Mouse (Mus musculus) intestine, embryonic 16.5 days (tissue): ENCODE results near the gene Smarcd2. TPM values are rescaled to one million over a fixed set of nuclear protein-coding genes. Genes with fewer than 3 reads are reported as not detected.
A peak's percentile ranks its signal among the peaks of the same experiment; 100 is the strongest.

Source experiments
- ATAC-seq: fragments of 200-750 bp; cut with Nextera tagmentation; 2 replicates; pipeline ENCODE4 v1.8.0; 2017; ENCODE audit warnings: moderate TSS enrichment, moderate library complexity
- H3K27ac ChIP-seq: fragments of 300-500 bp; sonication (generic); 2 replicates; pipeline ENCODE4 v1.5.1; 2014; ENCODE audit warnings: mild to moderate bottlenecking, low read length
- H3K27me3 ChIP-seq: fragments of 300-500 bp; sonication (generic); replicated peaks from 2 replicates; pipeline ENCODE4 v1.6.1; 2014; ENCODE audit warnings: low read length, control low read depth, mixed read lengths; ENCODE audit not compliant: control insufficient read depth, insufficient read depth
- H3K36me3 ChIP-seq: fragments of 300-500 bp; sonication (generic); 2 replicates; pipeline ENCODE4 v1.6.1; 2014; ENCODE audit warnings: low read length, control low read depth; ENCODE audit not compliant: control insufficient read depth, insufficient read depth
- H3K4me1 ChIP-seq: fragments of 300-500 bp; sonication (generic); 2 replicates; pipeline ENCODE4 v1.6.1; 2014; ENCODE audit warnings: low read length, control low read depth, mixed read lengths; ENCODE audit not compliant: control insufficient read depth, insufficient read depth
- H3K4me2 ChIP-seq: fragments of 300-500 bp; sonication (generic); 2 replicates; pipeline ENCODE4 v1.6.1; 2014; ENCODE audit warnings: low read depth, low read length, control low read depth
- H3K4me3 ChIP-seq: fragments of 300-500 bp; sonication (generic); 2 replicates; pipeline ENCODE4 v1.5.1; 2014; ENCODE audit warnings: mild to moderate bottlenecking, low read length
- H3K9ac ChIP-seq: fragments of 300-500 bp; sonication (generic); 2 replicates; pipeline ENCODE4 v1.6.1; 2014; ENCODE audit warnings: low read depth, low read length
- H3K9me3 ChIP-seq: fragments of 300-500 bp; sonication (generic); 2 replicates; pipeline ENCODE4 v1.6.1; 2016; ENCODE audit warnings: low read length, control low read depth; ENCODE audit not compliant: control insufficient read depth
- WGBS: fragments of 180-500 bp; shearing (Covaris S2); extraction: QIAGEN DNeasy Blood & Tissue Kit; methylation state at CpG from one replicate; pipeline ENCODE4 v1.1.7; 2014; 5-methylcytosine and 5-hydroxymethylcytosine counted together
- polyA plus RNA-seq: library from polyadenylated mRNA; unstranded; fragments of >200 nt; fragmentation: Nextera tagmentation; extraction: Ambion mirVana; gene quantifications from 2 replicates; pipeline ENCODE4 v1.2.1, GENCODE M21; 2015

The Smarcd2 gene
- polyA plus RNA-seq, 1 experiment from 2014 or later = 48.1 TPM

DNA sequence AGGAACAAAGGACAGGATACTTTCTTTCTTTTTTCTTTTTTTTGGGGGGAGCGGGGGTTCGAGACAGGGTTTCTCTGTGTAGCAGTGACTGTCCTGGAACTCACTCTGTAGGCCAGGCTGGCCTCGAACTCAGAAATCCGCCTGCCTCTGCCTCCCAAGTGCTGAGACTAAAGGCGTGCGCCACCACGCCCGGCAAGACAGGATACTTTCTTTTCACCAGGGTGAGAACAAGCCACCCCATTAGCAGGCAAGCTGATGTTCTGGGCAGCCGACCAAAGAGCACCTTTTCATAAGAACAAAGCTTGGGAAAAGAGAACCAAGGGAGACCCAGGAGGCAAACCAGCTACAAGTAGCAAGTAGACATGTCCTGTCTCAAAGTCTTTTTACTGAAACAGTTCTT lies 34.0 kb upstream of the Smarcd2 start:
- H3K4me2 ChIP-seq = no peak overlapping the region
- H3K9me3 ChIP-seq = no peaks in the 10 kb centered on the region
- no peak for ATAC-seq
- 83% methylated on average over 9 of the region's 9 CpGs for WGBS
- no peak overlapping the region for H3K9ac ChIP-seq
- H3K4me3 ChIP-seq = no peak overlapping the region
- no peaks in the 10 kb centered on the region for H3K4me1 ChIP-seq
- H3K27me3 ChIP-seq = no peaks in the 10 kb centered on the region
- H3K36me3 ChIP-seq = no peaks in the 10 kb centered on the region
- H3K27ac ChIP-seq = no peak overlapping the region

DNA sequence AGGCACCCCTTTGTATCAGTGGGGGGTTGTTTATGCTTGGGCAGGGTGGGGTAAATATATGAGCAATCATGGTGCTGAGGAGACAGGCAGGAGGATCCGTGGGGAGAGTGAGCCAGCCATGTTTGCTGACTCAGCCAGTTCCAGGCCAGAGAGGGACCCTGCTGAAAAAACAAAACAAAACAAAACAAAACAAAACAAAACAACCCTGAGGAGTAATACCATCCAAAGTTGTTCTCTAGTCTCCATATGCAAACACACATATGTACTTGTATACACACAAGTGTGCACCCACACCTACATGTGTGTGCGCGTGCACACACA lies 33.3 kb upstream of the Smarcd2 start:
- no peaks in the 10 kb centered on the region for H3K36me3 ChIP-seq
- H3K4me1 ChIP-seq = no peaks in the 10 kb centered on the region
- no peak overlapping the region for H3K27ac ChIP-seq
- no peaks in the 10 kb centered on the region for H3K9me3 ChIP-seq
- no peak for ATAC-seq
- no peaks in the 10 kb centered on the region for H3K27me3 ChIP-seq
- WGBS = 79% methylated on average over 3 of the region's 3 CpGs
- H3K4me2 ChIP-seq = no peak overlapping the region
- H3K9ac ChIP-seq = no peak overlapping the region
- no peak overlapping the region for H3K4me3 ChIP-seq

DNA sequence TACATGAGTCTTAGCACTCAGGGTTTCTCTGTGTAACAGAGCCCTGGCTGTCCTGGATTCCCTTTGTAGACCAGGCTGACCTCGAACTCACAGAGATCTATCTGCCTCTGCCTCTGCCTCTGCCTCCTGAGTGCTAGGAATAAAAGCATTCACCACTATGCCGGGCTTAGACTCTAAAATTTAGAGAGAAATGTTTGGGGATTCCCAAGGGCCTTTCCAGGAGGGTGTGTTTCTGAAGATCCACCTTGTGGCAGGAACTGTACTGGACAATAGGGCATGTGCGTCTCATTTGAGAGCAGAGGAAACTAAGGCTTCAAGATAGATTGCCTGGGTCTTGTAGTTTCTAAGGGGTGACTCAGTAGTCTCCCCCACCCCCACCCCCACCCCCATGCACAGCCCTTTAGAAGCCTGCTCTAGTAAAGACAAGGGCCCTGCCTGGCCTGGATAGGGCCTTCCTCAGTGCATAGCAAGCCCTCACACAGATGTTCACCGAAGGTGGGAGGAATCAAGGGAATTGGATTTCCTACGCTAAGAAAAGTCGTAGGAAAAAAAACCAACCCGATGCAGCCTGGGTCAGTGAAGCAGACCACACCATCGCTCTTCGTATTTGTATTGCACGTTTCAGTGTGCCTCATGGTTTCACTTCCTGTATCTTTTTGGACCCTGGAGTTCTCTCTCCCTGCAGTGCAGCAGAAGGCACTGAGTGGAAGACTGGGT lies 32.7 kb upstream of the Smarcd2 start:
- Histone ChIP-seq H3K27me3 (no peaks in the 10 kb centered on the region), H3K4me1 (no peaks in the 10 kb centered on the region), H3K9me3 (no peaks in the 10 kb centered on the region), H3K27ac (no peak overlapping the region), H3K4me3 (no peak overlapping the region), H3K4me2 (no peak overlapping the region), H3K9ac (no peak overlapping the region), H3K36me3 (no peaks in the 10 kb centered on the region)
- no peak for ATAC-seq
- WGBS = 75% methylated on average over 10 of the region's 10 CpGs

DNA sequence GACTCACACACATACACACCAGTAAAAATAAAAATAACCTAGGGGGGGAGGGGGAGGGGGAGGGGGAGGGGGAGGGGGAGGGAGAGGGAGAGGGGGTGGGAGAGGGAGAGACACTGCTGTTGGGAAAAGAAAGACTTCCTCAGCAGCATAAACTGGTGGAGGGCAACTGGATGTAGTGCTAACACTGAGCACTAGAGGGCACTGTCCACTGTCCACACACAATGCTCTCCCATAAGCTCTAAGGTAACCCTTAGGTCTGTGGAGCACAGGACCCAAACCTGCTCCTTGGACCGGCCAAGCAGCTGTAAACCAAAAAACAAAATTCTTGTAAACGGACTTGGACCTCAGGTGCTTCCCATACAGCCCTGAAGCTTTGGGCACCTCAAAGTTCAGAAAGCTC lies 29.9 kb upstream of the Smarcd2 start:
- H3K4me3 ChIP-seq = no peak overlapping the region
- H3K9me3 ChIP-seq = no peaks in the 10 kb centered on the region
- no peak overlapping the region for H3K4me2 ChIP-seq
- H3K27me3 ChIP-seq = no peaks in the 10 kb centered on the region
- no peaks in the 10 kb centered on the region for H3K4me1 ChIP-seq
- no peaks in the 10 kb centered on the region for H3K36me3 ChIP-seq
- 14% methylated on average over 2 of the region's 2 CpGs for WGBS
- H3K27ac ChIP-seq = no peak overlapping the region
- peak; percentile 62; the same call in 1 of the 2 replicates for ATAC-seq
- H3K9ac ChIP-seq = no peak overlapping the region

DNA sequence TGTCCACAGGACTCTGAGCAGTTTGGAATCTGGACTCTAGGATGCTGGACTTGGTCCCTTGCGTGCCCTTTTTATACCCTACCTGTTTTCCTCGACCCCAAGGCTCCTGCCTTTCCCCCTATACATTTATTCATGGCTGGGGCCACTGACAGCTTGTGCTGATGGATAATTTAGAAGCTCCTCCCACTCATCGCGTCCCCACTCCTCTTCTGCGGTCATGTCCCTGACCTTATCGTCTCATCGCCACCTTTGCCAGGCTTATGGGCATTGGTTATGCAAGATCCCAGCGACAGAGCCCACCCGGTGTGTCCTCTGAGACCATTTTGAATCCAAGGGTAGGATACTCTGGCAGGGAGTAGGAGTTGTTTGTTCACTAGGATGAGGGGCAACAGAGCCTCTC lies 29.0 kb upstream of the Smarcd2 start, which contains the start of gene Gh:
TSS of gene Gh (minus strand) at position 101 of the 400 bp plus-strand sequence.
- Histone ChIP-seq H3K4me1 (no peaks in the 10 kb centered on the region), H3K36me3 (no peaks in the 10 kb centered on the region), H3K9me3 (no peaks in the 10 kb centered on the region), H3K27ac (no peak within 1 kb of the TSS), H3K9ac (no peak within 1 kb of the TSS), H3K27me3 (no peaks in the 10 kb centered on the region), H3K4me3 (no peak within 1 kb of the TSS), H3K4me2 (no peak within 1 kb of the TSS)
- 77% methylated on average over 9 of the region's 9 CpGs for WGBS
- ATAC-seq = no peak

DNA sequence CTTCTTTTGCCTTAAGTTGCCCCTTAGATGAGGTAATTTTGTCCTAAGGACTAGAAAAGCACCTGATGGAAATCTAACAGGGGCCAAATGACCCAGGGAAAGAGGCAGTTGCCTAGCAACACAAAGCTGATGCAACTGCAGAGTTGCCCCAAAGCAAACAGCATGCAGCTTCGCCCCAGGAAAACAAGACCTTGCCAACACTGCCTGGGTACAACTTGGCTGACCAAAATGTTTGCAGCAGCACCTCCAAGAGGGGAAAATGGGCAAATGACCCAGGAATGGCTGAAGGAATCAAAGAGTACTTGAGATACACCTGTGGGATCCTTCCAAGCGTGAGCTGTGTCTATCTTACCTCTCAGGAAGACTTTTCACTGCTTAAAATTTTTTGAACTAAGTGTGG lies 19.1 kb upstream of the Smarcd2 start:
- H3K9me3 ChIP-seq = no peaks in the 10 kb centered on the region
- H3K4me1 ChIP-seq = no peaks in the 10 kb centered on the region
- no peak overlapping the region for H3K27ac ChIP-seq
- 83% methylated on average over 2 of the region's 2 CpGs for WGBS
- no peak overlapping the region for H3K4me3 ChIP-seq
- ATAC-seq = no peak
- no peak overlapping the region for H3K9ac ChIP-seq
- no peaks in the 10 kb centered on the region for H3K27me3 ChIP-seq
- H3K4me2 ChIP-seq = no peak overlapping the region
- H3K36me3 ChIP-seq = no peaks in the 10 kb centered on the region

DNA sequence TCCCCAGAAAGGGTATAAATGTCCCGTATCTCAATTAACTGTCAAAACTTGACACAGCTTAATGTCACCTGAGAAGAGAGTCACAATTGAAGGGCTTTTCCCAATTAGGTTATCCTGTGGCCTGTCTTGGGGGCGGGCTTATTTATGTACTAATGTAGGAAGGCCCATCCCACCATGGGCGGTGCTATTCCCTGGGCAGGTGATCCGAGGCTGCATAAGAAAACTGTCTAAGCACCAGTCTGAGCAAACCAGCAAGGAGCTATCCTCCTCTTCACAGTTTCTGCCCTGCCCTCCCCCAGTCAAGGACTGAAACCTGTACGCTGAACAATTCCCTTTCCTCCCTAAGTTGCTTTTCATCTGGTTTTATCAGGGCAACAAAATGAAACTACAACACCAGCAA lies 17.6 kb upstream of the Smarcd2 start:
- no peak for ATAC-seq
- whole genome bisulfite sequencing = 91% methylated on average over 5 of the region's 5 CpGs

DNA sequence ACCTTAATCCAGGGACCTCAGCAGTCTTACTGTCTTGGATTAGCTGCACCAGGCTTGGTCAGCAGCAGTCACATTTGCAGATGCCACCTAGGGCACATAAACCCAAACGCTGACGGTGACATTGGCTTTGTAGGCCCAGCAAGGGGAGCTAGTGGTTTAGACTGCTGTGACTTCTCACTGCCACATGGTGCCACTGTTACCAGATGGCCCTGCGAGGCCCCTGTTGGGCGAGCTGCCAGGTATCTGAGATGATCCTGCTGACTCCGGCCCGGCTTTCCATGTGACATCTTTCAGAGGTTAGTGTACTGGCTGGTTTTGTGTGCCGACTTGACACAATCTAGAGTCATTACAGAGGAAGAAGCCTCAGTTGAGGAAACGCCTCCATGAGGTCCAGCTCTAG lies 16.6 kb upstream of the Smarcd2 start:
- H3K27ac ChIP-seq = no peak overlapping the region
- no peak overlapping the region for H3K9ac ChIP-seq
- H3K4me2 ChIP-seq = no peak overlapping the region
- no peak for ATAC-seq
- no peaks in the 10 kb centered on the region for H3K4me1 ChIP-seq
- H3K4me3 ChIP-seq = no peak overlapping the region
- no peaks in the 10 kb centered on the region for H3K36me3 ChIP-seq
- H3K9me3 ChIP-seq = no peaks in the 10 kb centered on the region
- WGBS = 53% methylated on average over 8 of the region's 8 CpGs
- no peaks in the 10 kb centered on the region for H3K27me3 ChIP-seq

More for the DNA sequence above, 17.6 kb upstream of the Smarcd2 start:
- Histone ChIP-seq H3K9ac (no peak overlapping the region), H3K36me3 (no peaks in the 10 kb centered on the region), H3K27ac (no peak overlapping the region), H3K4me2 (no peak overlapping the region), H3K4me3 (no peak overlapping the region), H3K4me1 (no peaks in the 10 kb centered on the region), H3K9me3 (no peaks in the 10 kb centered on the region), H3K27me3 (no peaks in the 10 kb centered on the region)

DNA sequence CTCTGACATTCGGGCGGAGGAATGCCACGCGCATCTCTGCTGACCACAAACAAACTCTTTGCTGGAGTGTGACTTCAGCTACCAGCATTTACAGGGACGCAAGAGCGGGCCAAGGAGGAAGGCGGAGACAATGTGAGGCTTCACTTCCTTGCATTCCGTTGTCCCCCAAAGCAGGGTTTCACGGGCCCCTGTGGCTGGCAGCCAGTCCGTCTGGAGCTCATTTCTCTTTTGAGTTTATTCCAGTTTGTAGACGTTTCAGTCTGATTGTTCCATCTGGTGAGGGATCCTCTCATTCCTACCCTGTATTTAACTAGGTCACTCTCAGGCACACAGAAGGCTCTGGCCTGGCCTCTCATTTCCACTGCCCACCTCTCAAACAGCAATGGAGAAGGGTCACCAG lies 14.2 kb upstream of the Smarcd2 start:
- peak overlapping the region; percentile 52; the same call in 1 of the 2 replicates for H3K27ac ChIP-seq
- no peak for ATAC-seq
- no peak overlapping the region for H3K4me3 ChIP-seq
- H3K4me1 ChIP-seq = no peaks in the 10 kb centered on the region
- H3K4me2 ChIP-seq = no peak overlapping the region
- no peaks in the 10 kb centered on the region for H3K27me3 ChIP-seq
- H3K9ac ChIP-seq = peak overlapping the region; percentile 33; the same call in 1 of the 2 replicates
- WGBS = 59% methylated on average over 11 of the region's 11 CpGs
- H3K9me3 ChIP-seq = no peaks in the 10 kb centered on the region
- H3K36me3 ChIP-seq = no peaks in the 10 kb centered on the region

DNA sequence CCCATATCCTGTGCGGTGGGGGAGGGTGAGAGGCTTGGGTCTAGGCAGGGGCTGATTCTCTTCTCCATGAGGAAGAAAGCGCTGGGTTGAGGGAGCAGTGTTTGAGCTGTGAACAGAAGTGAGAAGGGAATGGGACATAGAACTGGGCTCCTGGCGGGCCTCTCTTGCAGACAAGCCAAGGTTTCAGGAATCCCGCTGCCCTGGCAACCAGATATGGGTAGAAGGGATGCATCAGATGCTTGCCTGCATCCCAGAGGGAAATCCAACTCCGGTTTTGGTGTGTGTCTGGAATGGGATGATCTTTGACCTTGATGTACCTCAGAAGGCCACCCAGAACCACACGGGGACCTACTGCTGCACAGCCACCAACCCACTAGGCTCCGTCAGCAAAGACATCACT lies 13.4 kb upstream of the Smarcd2 start:
- WGBS = 89% methylated on average over 7 of the region's 7 CpGs
- Histone ChIP-seq H3K27me3 (no peaks in the 10 kb centered on the region), H3K4me2 (no peak overlapping the region), H3K27ac (no peak overlapping the region), H3K9me3 (no peaks in the 10 kb centered on the region), H3K36me3 (no peaks in the 10 kb centered on the region), H3K4me1 (no peaks in the 10 kb centered on the region), H3K4me3 (no peak overlapping the region), H3K9ac (no peak overlapping the region)
- no peak for ATAC-seq
